Mouse (Mus musculus): ENCODE results near the gene Tceal7. TPM values are rescaled to one million over a fixed set of nuclear protein-coding genes. Genes with fewer than 3 reads are reported as not detected.
"Not testable (repeated sequence)": the region's sequence is repeated elsewhere in the genome, so short reads cannot be mapped to it uniquely, and the experiment has no call there.

The Tceal7 gene
- polyA plus RNA-seq, 1 experiment from 2014 or later = 23.9 TPM

GRCm38 (mm10) chrX:136269743-136270392, 55.3 kb downstream of the Tceal7 start, which contains the start of gene Bex3:
TSS of gene Bex3 (plus strand) at chrX:136270253.
- H3K4me1 ChIP-seq (ENCODE audit: control insufficient read depth, insufficient read depth, low read length); H3K36me3 ChIP-seq (ENCODE audit: control insufficient read depth, insufficient read depth); H3K9me3 ChIP-seq (replicated peaks; ENCODE audit: control insufficient read depth, low read length); H3K27me3 ChIP-seq (ENCODE audit: control insufficient read depth, insufficient read depth, low read length): not testable (repeated sequence)
- ATAC-seq (replicated peaks; ENCODE audit: extremely low read depth, insufficient read depth, low FRiP score) = peak; percentile 96
- 47% methylated on average over 6 of the region's 30 CpGs for WGBS
- Histone ChIP-seq H3K9ac (ENCODE audit: low read length) (peak within 1 kb of the TSS; percentile 67), H3K4me2 (ENCODE audit: low read depth, low read length) (peak within 1 kb of the TSS; percentile 56), H3K4me3 (ENCODE audit: low read length) (peak within 1 kb of the TSS; percentile 54), H3K27ac (ENCODE audit: low read length) (peak within 1 kb of the TSS; percentile 57)

DNA sequence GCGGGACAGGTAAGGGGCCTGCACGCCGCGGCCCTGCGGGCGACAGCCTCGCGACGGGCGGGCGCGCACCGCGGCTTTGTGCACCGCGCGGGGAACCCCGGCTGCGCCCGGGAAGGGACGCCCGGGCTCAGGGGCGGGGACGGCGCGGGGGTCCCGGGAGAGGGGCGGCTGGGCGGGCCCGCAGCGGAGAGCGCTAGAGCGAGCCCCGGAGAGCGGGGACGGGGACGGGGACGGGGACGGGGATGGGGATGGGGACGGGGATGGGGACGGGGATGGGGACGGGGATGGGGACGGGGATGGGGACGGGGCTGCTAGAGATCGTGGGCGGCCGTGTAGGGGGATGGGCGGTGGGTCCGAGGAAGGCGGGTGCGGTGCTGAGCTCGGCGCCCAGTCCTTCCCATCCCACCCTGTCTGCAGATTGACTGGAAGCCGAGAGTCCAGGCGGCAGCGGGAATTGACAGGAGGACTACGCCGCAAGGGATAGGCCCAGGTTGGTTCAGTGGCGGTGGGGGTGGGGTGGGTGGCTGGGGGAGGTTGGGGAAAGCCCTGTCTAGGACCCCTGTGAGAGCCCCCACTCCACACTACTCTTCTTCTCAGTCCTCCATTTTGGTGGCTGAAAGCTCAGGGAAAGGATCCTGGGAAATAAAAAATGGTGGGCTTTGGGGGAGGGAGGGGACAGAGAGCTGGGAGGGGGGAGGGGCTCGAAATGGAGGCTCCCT, 56.0 kb downstream of the Tceal7 start:
- Histone ChIP-seq H3K4me3 (ENCODE audit: low read length) (peak overlapping the region; percentile 54), H3K27ac (ENCODE audit: low read length) (peak overlapping the region; percentile 57), H3K4me2 (ENCODE audit: low read depth, low read length) (peak overlapping the region; percentile 56), H3K9ac (ENCODE audit: low read length) (peak overlapping the region; percentile 67)
- not testable (repeated sequence) for H3K9me3 ChIP-seq (replicated peaks; ENCODE audit: control insufficient read depth, low read length); H3K4me1 ChIP-seq (ENCODE audit: control insufficient read depth, insufficient read depth, low read length); H3K36me3 ChIP-seq (ENCODE audit: control insufficient read depth, insufficient read depth); H3K27me3 ChIP-seq (ENCODE audit: control insufficient read depth, insufficient read depth, low read length)
- ATAC-seq (replicated peaks; ENCODE audit: extremely low read depth, insufficient read depth, low FRiP score) = peak; percentile 50
- WGBS = 8% methylated on average over 14 of the region's 60 CpGs

DNA sequence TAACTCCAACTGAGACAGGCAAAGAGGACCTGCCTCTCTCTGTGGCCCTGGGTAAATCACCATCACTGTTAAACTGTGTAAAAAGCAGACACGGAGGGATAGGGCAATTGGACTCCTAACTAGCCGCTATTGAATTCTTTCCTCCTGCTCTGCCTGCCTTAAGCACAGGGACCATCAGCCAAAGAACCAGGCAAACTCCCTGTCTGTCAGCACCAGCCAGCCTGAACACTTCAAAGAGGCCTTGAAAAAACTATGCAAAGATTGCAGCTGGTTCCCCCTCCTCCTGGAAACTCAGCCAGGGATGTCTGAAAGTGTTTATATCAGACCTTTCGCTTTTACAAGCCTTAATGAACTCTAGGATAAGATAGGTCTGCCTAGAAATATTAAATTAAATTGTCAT, 60.0 kb downstream of the Tceal7 start:
- H3K9me3 ChIP-seq (replicated peaks; ENCODE audit: control insufficient read depth, low read length) = no peaks in the 10 kb centered on the region
- peaks cover 7% of the 10 kb centered on the region for H3K4me1 ChIP-seq (ENCODE audit: control insufficient read depth, insufficient read depth, low read length)
- H3K4me3 ChIP-seq (ENCODE audit: low read length) = no peak overlapping the region
- no peak for ATAC-seq (replicated peaks; ENCODE audit: extremely low read depth, insufficient read depth, low FRiP score)
- H3K4me2 ChIP-seq (ENCODE audit: low read depth, low read length) = no peak overlapping the region; the same call in 1 of the 2 replicates
- 0 out of 2 replicates have a peak overlapping the region, but pooled peaks have one; percentile 46 for H3K27ac ChIP-seq (ENCODE audit: low read length)
- H3K27me3 ChIP-seq (ENCODE audit: control insufficient read depth, insufficient read depth, low read length) = no peaks in the 10 kb centered on the region
- peaks cover 2% of the 10 kb centered on the region; the same call in 1 of the 2 replicates for H3K36me3 ChIP-seq (ENCODE audit: control insufficient read depth, insufficient read depth)
- H3K9ac ChIP-seq (ENCODE audit: low read length) = no peak overlapping the region
- 20% methylated on average over 3 of the region's 3 CpGs for WGBS

DNA sequence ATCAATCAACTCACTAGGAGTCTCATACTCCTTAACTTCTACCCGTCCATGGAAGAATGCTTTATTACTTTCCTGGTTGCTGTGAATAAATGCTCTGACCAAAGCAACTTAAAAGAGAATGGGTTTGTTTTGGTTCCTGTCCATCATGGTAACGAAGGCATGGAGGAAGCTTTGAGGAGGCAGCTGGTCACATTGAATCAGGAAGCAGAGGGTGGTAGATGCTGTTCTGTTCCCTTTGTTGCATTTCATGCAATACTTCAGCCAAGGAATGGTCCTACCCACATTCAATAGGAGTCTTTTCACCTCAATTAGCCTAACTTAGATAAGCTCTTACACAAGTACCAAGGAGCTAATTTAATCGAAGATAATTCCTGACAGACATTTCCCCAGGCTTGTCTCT, 60.8 kb downstream of the Tceal7 start:
- no peaks in the 10 kb centered on the region for H3K27me3 ChIP-seq (ENCODE audit: control insufficient read depth, insufficient read depth, low read length)
- peaks cover 7% of the 10 kb centered on the region for H3K4me1 ChIP-seq (ENCODE audit: control insufficient read depth, insufficient read depth, low read length)
- ATAC-seq (replicated peaks; ENCODE audit: extremely low read depth, insufficient read depth, low FRiP score) = no peak
- no peak overlapping the region for H3K4me3 ChIP-seq (ENCODE audit: low read length)
- WGBS = 52% methylated on average over 3 of the region's 3 CpGs
- H3K9me3 ChIP-seq (replicated peaks; ENCODE audit: control insufficient read depth, low read length) = no peaks in the 10 kb centered on the region
- H3K36me3 ChIP-seq (ENCODE audit: control insufficient read depth, insufficient read depth) = peaks cover 2% of the 10 kb centered on the region; the same call in 1 of the 2 replicates
- no peak overlapping the region for H3K9ac ChIP-seq (ENCODE audit: low read length)
- no peak overlapping the region for H3K4me2 ChIP-seq (ENCODE audit: low read depth, low read length)
- no peak overlapping the region for H3K27ac ChIP-seq (ENCODE audit: low read length)

Small RNA genes within 50 kb of the gene (microRNA-seq; reads per million reads assigned to microRNA genes)
- gene Mir6383 = not detected

Other genes starting within 250 kb of the Tceal7 start
- 51.8 and 62.1 TPM in 2 replicates for gene Arxes2, start 221.0 kb upstream of the Tceal7 start, polyA plus RNA-seq (2015; fragmentation: Nextera tagmentation; extraction: Ambion mirVana)
- 18.6 and 19.1 TPM in 2 replicates for gene Arxes1, start 181.4 kb upstream of the Tceal7 start, polyA plus RNA-seq (2015; fragmentation: Nextera tagmentation; extraction: Ambion mirVana)
- gene Bex2, start 146.5 kb upstream of the Tceal7 start, polyA plus RNA-seq (2015; fragmentation: Nextera tagmentation; extraction: Ambion mirVana) = 15.1 and 16.0 TPM in 2 replicates
- 0.17 and 0.20 TPM in 2 replicates for gene Nxf3, start 129.5 kb upstream of the Tceal7 start, polyA plus RNA-seq (2015; fragmentation: Nextera tagmentation; extraction: Ambion mirVana)
- 137 and 145 TPM in 2 replicates for gene Bex4, start 75.8 kb upstream of the Tceal7 start, polyA plus RNA-seq (2015; fragmentation: Nextera tagmentation; extraction: Ambion mirVana)
- 219 and 258 TPM in 2 replicates for gene Tceal8, start 42.4 kb upstream of the Tceal7 start, polyA plus RNA-seq (2015; fragmentation: Nextera tagmentation; extraction: Ambion mirVana)
- gene Tceal5, start 10.9 kb upstream of the Tceal7 start, polyA plus RNA-seq (2015; fragmentation: Nextera tagmentation; extraction: Ambion mirVana) = 14.7 and 16.4 TPM in 2 replicates
- gene Bex1, start 734 bp downstream of the Tceal7 start, polyA plus RNA-seq (2015; fragmentation: Nextera tagmentation; extraction: Ambion mirVana) = 225 TPM in 2 replicates
- 360 and 405 TPM in 2 replicates for gene Tceal9, start 30.3 kb downstream of the Tceal7 start, polyA plus RNA-seq (2015; fragmentation: Nextera tagmentation; extraction: Ambion mirVana)
- 372 and 400 TPM in 2 replicates for gene Bex3, start 55.5 kb downstream of the Tceal7 start, polyA plus RNA-seq (2015; fragmentation: Nextera tagmentation; extraction: Ambion mirVana)

All from heart, embryonic 16.5 days (tissue).